Mouse (Mus musculus): ENCODE data around the gene Hnrnpk.
"Not testable (repeated sequence)": the region's sequence is repeated elsewhere in the genome, so short reads cannot be mapped to it uniquely, and the experiment has no call there.

Gene Hnrnpk

GRCm38 (mm10) chr13:58403243-58403642 lies at the start of gene Hnrnpk:
Gene Hnrnpk (minus strand): TSS chr13:58403343.
- DNase-seq (ENCODE audit: low read depth), result not testable (repeated sequence)

- no peak for DNase-seq (ENCODE audit: low read depth)
These were observed 49.1 kb upstream of the Hnrnpk start for GRCm38 (mm10) chr13:58452246-58452645.

GRCm38 (mm10) chr13:58450459-58451182 lies 47.5 kb upstream of the Hnrnpk start:
- no peak for DNase-seq (ENCODE audit: low read depth)

- DNase-seq (ENCODE audit: low read depth), result no peak
These were observed 43.4 kb upstream of the Hnrnpk start for GRCm38 (mm10) chr13:58446541-58446940.

- DNase-seq (ENCODE audit: low read depth), result peak; percentile 76
These were observed 40.6 kb upstream of the Hnrnpk start for GRCm38 (mm10) chr13:58443787-58444186.

GRCm38 (mm10) chr13:58443326-58443725 lies 40.2 kb upstream of the Hnrnpk start:
- DNase-seq (ENCODE audit: low read depth), result no peak

GRCm38 (mm10) chr13:58439716-58440115 lies 36.6 kb upstream of the Hnrnpk start:
- DNase-seq (ENCODE audit: low read depth), result no peak

GRCm38 (mm10) chr13:58423061-58423660 lies 20.0 kb upstream of the Hnrnpk start:
- no peak for DNase-seq (ENCODE audit: low read depth)

- DNase-seq (ENCODE audit: low read depth), result no peak
These were observed 19.1 kb upstream of the Hnrnpk start for GRCm38 (mm10) chr13:58422242-58422641.

- DNase-seq (ENCODE audit: low read depth), result no peak
These were observed 17.9 kb upstream of the Hnrnpk start for GRCm38 (mm10) chr13:58421026-58421425.

GRCm38 (mm10) chr13:58419266-58419665 lies 16.1 kb upstream of the Hnrnpk start:
- DNase-seq (ENCODE audit: low read depth), result no peak

GRCm38 (mm10) chr13:58418656-58419055 lies 15.5 kb upstream of the Hnrnpk start:
- no peak for DNase-seq (ENCODE audit: low read depth)

GRCm38 (mm10) chr13:58415838-58416237 lies 12.7 kb upstream of the Hnrnpk start:
- DNase-seq (ENCODE audit: low read depth), result no peak

- DNase-seq (ENCODE audit: low read depth), result no peak
These were observed 12.2 kb upstream of the Hnrnpk start for GRCm38 (mm10) chr13:58415374-58415773.

- DNase-seq (ENCODE audit: low read depth), result no peak
These were observed 7.9 kb upstream of the Hnrnpk start for GRCm38 (mm10) chr13:58411073-58411472.

GRCm38 (mm10) chr13:58402744-58403110 lies 416 bp downstream of the Hnrnpk start:
- DNase-seq (ENCODE audit: low read depth), result no peak

- DNase-seq (ENCODE audit: low read depth), result peak; percentile 97
These were observed 970 bp downstream of the Hnrnpk start, which contains the start of gene Rmi1 for GRCm38 (mm10) chr13:58402003-58402743. Gene Rmi1 (plus strand): TSS chr13:58402248.

- DNase-seq (ENCODE audit: low read depth), result peak; percentile 65
These were observed 1.8 kb downstream of the Hnrnpk start for GRCm38 (mm10) chr13:58401135-58402002.

GRCm38 (mm10) chr13:58400576-58400975 lies 2.6 kb downstream of the Hnrnpk start:
- DNase-seq (ENCODE audit: low read depth), result peak; percentile 47

GRCm38 (mm10) chr13:58397651-58398050 lies 5.5 kb downstream of the Hnrnpk start:
- no peak for DNase-seq (ENCODE audit: low read depth)

- DNase-seq (ENCODE audit: low read depth), result not testable (repeated sequence)
These were observed 8.8 kb downstream of the Hnrnpk start for GRCm38 (mm10) chr13:58394392-58394791.

Data from 416B (cell line).